Mouse (Mus musculus) layer of hippocampus, adult 9-10 months (tissue): Measurements from ENCODE around the gene Slc35g1.

Source experiments
- DNase-seq: peaks from one replicate; pipeline ENCODE4 v3.0.0; 2022; ENCODE audit warnings: low spot score

Slc35g1 gene

DNA sequence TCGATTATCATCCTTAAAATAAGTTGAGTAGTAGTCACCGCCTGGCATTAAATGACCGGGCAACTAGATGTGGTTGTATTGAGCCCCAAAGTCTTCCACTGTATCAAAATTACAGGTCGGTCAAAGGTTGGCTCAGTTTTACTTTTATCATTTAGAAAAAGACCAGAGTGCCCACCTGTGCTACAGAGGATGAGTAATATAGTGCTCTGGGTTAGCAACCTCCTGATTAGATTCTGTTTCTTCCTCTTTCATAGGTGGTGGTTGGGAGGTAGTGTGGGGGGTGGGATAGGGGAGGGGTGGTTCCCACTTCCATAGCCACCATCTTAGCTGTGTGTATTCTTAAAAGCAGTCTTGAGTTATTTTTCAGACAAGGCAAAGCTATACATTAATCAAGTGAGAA is 7.9 kb upstream of the Slc35g1 start:
- no peak for DNase-seq

DNA sequence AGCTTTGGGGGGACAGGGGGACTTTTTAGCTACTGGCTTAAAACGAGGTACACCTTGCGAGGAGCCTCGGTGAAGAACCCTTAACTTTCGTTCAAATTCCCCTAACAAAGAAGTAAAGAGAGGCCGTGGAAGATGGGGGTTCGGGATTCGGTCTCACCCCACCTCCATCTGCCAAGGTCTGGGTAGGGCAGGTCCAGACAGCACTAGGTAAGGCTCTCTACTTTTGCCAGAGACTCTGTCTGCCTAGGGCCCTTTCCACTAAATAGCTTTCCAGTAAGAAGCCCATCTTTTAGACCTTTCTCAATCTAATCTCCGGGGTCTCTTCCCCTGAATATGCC is 822 bp downstream of the Slc35g1 start:
- no peak for DNase-seq

DNA sequence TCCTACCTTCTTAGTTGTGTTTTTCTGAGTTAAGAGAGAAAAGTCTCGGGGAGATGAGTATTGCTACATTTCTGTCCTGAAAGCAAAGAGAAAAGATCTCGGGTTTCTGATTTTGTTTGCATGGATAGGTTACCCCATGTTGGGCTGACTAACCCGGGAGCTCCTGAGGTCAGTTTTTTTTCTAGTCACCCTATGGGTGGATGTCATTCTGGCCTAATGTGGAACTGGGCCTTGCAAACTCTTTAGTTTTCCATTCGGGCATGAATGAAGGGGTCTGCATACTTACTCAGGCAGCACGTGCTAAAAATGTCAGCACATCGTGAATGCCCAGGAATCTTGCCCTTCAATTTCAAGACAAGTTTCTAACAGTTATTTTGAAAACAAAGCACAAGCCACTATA is 1.2 kb downstream of the Slc35g1 start:
- no peak for DNase-seq

DNA sequence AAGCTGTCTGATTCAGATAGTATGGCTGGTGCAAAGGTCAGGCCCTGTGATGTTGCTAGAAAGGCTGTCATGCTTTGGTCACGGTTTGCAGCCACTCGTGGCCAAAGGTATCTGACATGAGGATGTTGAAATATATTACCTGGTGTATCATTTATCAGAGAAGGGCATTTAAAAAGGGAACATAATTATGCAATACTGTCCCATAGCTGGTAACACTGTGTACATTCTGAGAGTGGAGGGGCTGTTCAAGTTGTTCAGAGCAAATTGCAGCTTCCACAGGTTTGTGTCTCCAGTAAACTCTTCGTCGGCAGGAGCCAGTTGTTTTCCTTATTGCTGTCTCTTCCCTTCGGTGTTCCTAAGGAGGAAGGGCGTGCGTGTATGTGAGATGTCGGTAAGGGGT is 3.2 kb downstream of the Slc35g1 start:
- DNase-seq: no peak

DNA sequence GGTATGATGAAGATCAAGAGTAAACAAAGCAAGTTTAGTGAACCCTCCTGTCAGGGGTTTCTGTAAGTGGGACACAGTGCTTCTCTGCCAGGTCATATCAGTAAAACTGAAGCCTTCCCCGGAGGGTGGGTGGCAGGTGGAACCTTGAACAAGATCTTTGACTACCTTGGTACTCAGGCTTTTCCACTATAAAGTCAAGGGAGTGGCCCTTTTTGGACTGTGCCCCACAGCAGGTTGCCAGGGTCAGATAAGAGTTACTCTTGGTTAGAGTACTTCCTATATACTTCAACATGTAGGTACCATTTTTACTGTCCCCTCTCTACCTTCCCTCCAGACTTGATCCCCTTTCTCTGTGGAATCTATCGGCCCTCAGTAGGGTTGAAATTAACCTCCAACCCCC is 5.1 kb downstream of the Slc35g1 start:
- DNase-seq: no peak

DNA sequence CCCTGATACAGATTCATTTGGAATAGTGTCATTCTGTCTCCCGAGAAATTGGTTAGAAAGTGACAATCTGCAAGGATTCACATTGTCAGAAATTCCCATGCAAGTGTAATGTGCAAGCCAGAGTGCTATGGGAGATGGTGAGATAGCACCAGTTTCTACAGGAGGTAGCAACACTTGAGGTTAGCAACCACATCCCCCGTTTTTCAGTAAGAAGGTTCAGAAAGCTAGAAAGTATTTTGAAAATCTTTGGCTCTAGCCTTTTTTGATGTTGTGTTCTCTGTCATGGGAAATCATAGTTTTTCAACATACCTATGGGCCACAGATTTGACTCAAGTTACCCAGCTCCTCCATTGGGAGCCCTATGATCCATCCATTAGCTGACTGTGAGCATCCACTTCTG is 5.6 kb downstream of the Slc35g1 start:
- DNase-seq: no peak

DNA sequence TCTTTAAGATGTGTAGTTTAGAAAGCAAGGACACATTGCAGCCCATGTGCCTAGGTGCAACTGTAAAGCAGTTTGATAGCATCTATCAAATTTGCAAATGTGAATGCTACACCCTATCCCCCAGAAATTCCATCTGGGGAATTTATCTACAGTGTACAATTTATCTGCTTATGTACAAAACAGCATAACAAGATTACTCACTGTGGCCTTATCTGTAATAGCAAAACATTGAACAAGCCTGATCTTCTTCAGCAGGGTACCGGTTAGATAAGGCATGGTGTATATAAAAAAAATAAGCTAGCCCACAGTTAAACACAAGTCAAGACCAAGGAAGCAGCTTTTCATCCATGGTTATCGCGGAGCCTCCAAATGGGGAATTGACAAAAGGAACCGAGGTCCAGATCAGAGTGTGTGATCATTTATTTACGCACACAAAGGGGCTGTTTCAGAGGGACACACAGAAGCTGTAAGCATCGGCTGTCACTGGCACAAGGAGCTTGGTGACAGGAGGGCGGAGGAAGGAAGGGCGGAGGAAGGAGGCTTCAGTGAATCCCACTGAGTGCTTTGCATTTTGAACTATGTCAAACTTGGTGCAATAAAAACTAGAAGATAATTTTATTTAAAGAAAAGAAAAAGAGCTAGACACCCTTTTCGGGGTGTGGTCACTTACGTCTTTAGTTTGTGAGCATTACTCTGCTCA is 14.7 kb downstream of the Slc35g1 start:
- no peak for DNase-seq

DNA sequence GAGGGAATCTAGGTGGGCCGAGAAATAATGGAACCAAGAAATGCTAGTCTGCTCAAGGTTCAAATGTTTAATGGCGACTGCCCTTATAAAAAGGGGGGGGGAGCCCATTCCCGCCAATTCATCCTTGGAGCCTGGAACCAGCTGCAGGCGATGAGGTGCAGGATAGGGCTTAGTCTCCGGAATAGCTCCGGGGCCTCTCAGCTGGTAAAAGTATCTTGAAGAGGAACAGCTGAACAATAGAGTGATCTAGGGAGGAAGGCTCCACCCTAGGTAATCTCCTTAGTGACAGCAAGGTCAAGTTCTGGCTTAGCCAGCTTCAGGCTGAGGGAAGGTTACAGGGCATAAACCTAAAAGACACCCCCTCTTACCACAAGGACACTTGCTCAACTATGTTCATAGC is 18.1 kb downstream of the Slc35g1 start:
- DNase-seq: no peak

DNA sequence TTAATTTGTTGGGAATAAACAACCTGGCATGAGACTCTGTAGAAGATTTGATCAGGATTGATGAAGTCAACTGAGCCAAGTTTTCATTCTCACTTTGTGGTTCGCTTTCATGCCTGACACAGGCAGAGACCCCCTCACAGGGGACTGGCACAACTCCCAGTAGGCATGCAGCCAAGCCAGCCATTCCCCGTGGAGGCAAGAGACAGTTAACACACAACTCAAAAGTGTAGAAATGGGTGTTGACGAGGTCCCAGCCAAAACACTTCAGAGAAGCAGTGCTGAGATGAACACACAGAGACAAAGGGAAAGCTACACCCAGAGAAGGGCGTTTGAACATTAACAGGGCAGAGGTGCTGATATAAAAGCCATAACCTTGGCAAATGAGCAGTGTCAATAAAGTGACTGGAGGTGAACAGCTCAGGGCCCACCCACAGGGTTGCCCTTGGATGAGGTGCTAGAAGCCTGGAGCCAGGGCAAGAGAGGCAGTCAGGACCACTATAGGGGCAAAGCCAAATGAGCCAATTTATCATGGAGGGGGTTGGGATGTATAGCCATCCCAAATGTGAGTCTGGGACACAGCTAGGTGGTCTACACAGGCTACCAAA is 23.1 kb downstream of the Slc35g1 start:
- DNase-seq: no peak

DNA sequence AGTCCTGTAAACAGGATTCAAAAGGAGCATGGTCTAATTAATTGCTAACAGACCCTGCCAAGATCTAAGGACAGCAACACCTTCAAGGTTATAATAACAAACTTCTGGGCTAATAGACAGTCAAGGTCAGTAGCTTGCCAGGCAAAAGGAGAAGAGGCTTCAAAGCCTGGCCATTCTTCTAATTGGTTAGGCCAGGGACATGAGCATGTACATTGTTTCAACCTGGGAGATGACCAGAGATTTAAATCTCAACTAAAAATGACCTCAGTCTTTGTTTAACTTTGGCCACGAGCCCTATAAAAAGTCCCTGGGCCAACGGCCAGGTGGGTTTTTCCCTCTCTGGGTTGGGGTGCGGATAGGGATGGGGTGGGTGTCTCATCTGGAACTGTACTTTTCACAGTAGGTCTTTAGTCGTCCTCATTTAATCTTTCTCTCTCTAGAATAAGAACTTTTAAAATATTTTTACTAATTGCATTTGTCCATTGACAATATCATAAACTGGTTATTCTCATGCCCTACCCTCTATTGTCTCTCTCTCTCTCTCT is 25.0 kb downstream of the Slc35g1 start:
- no peak for DNase-seq

DNA sequence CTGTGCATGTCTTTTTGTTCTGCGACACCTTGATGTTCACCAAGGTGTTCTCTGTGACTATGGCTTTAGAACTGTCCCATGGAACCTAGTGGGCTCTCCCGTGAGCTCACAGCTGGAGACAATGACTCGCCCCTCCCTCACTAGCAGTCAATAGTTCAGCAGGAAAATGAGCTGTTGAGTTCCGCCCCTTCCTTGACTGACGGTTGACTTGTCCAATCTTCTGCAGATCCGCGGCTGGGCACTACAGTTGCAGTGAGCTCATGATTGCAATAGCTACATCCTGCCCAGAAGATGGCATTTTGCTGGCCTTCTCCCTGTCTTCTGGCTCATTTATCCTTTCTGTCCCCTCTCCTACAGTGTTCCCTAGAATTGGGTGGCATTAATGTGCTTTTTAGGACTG is 25.7 kb downstream of the Slc35g1 start:
- no peak for DNase-seq

DNA sequence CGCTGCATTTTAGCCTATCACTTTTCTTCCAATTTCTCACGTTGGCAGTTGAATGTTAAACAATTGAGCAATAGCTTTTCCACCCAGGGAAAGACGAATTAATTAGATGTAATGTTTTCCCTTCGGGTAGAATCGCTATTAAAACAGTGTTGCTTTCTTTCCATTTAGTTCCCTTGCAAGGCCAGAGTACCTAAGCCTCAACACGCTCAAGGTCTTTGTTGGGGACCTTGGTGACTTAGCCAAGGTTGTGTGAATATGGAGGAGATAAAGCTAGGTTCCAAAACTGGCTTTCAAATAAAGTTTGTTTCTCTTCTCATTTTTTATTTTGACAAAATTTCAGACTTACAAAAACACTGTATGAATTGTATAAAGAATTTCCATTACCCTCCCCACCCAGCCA is 27.1 kb downstream of the Slc35g1 start:
- DNase-seq: no peak

DNA sequence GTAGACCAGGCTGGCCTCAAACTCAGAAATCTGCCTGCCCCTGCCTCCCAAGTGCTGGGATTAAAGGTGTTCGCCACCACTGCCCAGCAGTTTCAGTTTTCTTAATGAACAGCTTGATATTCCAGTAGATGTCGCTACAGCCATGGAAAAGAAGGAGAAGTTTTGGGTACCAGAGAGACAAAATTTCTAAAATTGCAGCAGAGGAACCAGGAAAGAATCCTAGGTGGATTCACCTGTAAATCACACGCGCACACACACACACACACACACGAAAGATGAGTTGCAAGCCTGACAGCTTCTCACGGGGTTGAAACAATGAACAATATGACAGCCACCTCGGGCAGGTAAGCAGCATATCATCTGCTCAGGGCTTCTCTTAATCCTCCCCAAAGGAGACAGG is 28.1 kb downstream of the Slc35g1 start:
- no peak for DNase-seq

DNA sequence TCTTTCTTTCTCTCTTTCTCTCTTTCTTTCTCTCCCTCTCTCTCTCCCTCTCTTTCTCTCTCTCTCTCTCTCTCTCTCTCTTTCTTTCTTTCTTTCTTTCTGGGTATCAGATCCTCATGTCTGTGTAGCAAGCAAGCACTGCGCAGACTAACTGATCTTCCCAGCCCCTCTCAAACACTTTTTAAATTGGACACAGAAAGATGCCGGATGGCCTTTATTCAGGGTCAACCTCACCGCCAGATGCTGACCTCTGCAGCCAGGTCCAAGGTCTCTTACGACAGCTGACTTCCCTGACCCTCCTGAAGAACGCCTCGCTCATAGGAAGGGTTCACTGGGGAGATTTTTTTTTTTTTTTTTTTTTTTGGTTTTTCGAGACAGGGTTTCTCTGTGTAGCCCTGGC is 28.8 kb downstream of the Slc35g1 start:
- no peak for DNase-seq

DNA sequence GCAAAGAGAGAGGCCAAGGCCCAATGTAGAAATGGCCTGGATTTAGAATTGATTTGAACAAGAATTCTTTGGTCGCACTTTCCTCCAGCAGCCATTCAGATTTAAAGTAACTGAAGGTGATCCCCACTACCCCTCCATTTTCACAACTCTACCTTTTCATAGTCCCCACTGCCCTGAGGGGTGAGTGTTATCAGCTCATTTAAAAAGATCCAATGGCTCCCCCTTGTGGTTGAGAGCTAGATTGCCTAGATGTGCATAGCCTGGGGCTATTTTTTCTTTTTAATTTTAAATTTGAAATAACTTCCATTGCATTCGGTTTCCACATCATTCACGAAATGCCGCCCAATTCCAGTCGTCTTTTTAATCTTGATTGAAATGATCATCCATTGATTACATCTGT is 33.5 kb downstream of the Slc35g1 start:
- no peak for DNase-seq

DNA sequence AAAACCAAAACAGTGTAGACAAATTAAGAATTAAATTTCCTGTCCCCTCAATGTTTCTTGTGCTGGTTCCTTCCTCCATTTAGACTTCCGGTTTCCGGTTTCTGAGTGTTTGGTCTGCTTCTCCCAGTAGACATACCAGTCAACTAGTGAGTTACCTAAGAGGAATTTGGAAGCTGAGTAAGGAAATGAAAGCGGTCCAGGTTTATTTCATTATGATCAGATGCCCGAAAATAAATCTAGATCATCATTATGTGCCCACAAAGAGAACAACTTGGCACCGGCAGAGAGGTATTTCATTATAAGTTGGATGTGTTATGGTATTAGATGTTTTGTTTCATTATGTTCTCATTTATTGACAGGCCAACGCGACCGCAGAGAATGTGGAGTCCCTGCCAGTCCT is 34.7 kb downstream of the Slc35g1 start:
- DNase-seq: no peak

DNA sequence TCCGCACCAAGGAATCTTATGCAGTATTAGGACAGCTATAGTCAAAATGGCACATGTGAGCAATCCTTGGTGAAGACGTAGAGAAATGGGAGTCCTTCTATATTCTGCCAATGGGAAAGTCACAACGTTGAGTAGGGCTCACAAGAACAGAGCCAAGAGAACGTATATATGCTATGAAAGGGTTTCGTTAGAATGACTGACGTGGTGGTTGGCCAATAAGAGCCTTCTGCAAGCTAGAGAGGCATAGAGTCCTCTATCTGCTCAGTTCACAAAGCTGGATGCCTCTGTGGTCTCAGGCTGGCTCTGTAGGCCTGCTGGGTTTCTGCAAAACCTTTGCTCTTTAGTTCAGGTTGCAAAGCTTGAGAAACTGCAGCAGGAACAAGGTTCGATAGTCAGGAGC is 35.5 kb downstream of the Slc35g1 start:
- DNase-seq: no peak

DNA sequence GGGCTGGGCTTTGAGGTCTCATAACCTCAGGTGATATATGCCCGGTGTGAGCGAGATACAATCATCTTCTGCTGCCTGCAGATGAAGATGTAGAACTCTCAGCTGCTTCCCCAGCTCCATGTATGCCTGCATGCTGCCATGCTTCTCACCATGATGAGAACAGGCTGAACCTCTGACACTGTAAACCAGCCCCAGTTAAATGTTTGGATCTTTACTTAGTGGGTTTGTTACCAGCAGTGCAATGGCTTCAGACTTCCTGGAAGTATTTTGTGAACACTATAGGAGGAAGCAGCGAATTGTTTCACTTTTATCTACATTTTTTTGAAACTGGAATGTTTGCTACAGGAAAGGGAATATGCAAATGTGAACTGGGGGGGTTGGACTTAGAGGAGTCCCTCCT is 36.2 kb downstream of the Slc35g1 start:
- no peak for DNase-seq

DNA sequence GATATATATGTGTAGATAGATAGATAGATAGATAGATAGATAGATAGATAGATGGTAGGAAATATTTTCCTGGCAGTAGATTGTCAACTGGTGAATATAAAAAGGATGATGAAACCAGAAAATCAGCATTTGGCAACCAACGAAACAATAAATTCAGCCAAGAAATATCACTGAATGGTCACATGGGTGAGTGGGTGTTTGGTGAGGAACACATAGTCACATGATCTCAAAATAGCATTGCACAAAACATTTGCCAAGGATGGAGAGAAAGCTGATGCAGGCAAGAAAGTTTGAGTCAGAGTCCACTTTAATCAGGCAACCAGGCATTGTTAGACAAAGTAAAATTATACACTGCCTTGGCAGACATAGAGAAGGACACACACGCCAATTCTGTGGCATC is 37.6 kb downstream of the Slc35g1 start:
- peak; percentile 60 for DNase-seq

DNA sequence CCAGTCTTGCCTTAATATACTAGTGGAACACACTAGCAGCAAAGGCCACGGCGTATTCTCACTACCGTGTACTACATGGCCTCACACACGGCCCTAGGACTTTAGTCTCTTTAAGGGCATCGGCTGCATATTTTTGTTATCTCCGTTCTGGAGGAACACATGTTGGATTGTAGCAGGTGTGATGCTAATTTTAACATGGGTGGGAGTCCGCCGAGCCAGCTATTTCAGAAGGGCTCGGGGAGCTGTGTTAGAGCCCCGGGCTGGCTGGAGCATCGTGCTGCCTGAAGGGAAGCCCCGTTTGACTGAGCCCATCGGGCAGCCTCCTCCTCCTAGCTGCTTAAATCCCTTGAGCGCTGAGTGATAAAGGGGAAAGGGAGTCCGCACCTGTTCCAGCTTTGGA is 39.4 kb downstream of the Slc35g1 start:
- no peak for DNase-seq

DNA sequence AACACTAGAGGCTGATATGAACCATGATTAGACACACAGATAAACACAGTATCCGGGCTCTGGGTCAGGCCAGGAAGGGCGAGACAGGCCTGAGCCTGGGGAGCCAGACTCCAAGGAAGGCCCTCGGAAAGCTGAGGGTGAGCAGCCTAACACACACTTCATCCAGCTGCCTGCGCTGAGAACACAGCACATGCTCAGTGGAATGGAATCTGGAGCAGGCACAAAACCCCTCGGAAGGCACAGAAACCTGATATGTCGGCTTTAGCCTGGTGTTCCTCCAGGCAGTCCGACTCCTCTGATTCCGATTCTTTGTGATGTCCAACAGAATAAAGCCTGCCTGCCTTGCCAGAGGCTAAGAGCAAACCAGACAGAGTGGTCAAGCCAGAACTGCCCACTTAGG is 46.1 kb downstream of the Slc35g1 start:
- no peak for DNase-seq

DNA sequence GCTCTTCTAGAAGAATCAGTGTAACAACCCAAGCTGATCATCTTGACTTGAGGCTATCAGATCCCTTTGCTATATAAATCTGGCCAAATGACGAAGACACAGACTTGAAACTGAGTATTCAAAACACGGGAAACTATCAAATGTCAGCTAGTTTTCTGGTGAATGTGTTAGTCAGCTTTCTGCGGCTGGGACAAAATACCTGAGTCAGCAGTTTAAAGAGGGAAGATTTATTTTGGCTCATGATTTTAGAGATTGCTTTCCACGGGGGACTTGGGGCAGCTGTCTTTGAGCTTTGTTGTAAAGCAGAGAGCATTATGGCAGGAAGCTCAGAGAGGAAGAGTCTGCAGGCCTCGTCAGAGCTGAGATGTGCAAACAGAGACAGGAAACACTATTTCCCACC is 50.0 kb downstream of the Slc35g1 start:
- DNase-seq: no peak
